Mouse (Mus musculus): ENCODE results near the gene Arhgef18. TPM values are rescaled to one million over a fixed set of nuclear protein-coding genes. Genes with fewer than 3 reads are reported as not detected.

Gene Arhgef18
- polyA plus RNA-seq, 1 experiment: 19.8 TPM

DNA sequence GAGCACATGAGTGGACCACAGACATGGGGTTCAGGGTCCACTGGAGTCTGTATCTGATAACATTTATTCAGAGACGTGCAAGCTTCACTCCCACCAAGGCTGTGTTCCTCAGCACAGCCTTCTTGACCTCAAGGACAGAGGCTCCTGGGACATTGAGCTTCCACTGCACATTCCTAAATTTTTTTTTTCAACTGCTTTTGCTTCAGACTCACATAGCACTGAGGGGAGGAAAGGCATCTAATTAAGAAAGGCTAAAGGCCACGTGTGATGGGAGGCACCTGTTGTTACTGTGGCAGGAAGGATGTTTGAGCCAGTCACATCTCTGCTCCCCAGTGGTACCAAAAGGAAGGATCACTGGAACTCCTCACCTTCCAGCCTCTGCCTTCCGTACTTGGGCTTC, 38.3 kb downstream of the Arhgef18 start:
- TF ChIP-seq CTCF (IDR thresholded peaks at IDR 0.05; ENCODE audit: borderline replicate concordance, insufficient read depth, low read length) (no peak), POLR2A (IDR thresholded peaks at IDR 0.05; ENCODE audit: low read depth, low read length) (no peak)
- H3K4me3 ChIP-seq (ENCODE audit: insufficient read depth, low read length): no peak overlapping the region
- peaks cover 18% of the 10 kb centered on the region for H3K4me1 ChIP-seq (ENCODE audit: control insufficient read depth, insufficient read depth, low read length)
- no peak overlapping the region for H3K27ac ChIP-seq (ENCODE audit: insufficient read depth, low read length)

DNA sequence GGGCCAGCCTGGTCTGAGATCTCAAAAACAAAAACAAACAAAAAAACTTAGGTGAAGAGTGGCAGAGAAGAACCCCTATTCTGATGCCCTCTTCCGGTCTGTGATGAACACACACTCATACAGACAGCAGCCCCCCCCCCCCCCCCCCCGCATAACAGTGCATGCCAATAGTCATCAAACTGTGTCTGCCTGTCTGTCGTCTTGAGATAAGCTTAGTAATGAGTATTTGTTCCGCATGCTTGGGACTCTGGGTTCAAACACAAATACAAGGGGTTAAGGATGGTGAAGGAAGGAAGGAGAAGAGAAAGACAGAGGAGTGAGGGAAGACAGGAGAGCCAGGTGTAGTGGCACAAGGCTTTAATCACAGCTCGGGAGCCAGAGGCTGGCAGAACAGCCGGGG, 43.7 kb downstream of the Arhgef18 start:
- no peak overlapping the region for H3K4me3 ChIP-seq (ENCODE audit: insufficient read depth, low read length)
- TF ChIP-seq CTCF (IDR thresholded peaks at IDR 0.05; ENCODE audit: borderline replicate concordance, insufficient read depth, low read length) (no peak), POLR2A (IDR thresholded peaks at IDR 0.05; ENCODE audit: low read depth, low read length) (no peak)

DNA sequence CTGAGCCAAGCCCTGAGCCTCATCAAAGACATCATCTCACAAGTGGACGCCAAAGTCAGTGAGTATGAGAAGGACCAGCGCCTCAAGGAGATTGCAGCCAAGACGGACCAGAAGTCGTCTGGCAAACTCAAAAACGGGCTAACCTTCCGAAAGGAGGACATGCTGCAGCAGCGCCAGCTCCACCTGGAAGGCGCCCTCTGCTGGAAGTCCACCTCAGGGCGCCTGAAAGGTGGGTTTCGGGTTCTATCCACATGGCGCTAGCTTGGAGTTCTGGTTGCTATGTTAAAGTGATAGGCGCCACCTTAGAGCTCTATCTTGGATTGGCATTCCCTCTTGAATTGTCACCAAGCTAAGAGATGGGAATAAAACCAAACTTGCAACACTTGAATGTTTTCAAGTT, 46.7 kb downstream of the Arhgef18 start:
- Histone ChIP-seq H3K27ac (ENCODE audit: insufficient read depth, low read length) (no peak overlapping the region), H3K4me3 (ENCODE audit: insufficient read depth, low read length) (no peak overlapping the region), H3K4me1 (ENCODE audit: control insufficient read depth, insufficient read depth, low read length) (no peaks in the 10 kb centered on the region)
- TF ChIP-seq CTCF (IDR thresholded peaks at IDR 0.05; ENCODE audit: borderline replicate concordance, insufficient read depth, low read length): no peak

More for the DNA sequence above, 43.7 kb downstream of the Arhgef18 start:
- no peak overlapping the region for H3K27ac ChIP-seq (ENCODE audit: insufficient read depth, low read length)
- H3K4me1 ChIP-seq (ENCODE audit: control insufficient read depth, insufficient read depth, low read length): no peaks in the 10 kb centered on the region

DNA sequence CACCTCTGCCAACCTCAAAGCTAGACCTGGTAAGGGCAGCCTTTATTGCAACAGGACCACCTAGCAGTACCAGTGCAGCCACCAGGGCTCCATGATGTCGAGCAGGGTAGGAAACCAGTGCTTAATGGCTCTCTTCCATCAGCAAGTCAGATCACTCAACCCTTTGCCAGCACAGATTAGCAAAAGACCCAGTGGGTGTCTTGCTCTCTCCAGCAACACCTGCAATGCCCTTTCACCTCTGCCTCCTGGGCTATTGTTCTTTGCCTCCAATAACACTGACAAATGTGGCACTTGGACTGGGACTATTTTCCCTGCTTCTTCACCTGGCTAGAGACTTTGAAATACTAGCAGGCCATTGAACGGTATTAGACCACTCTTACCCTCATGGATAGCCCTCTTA, 56.4 kb downstream of the Arhgef18 start:
- no peak for TF ChIP-seq CTCF (IDR thresholded peaks at IDR 0.05; ENCODE audit: borderline replicate concordance, insufficient read depth, low read length)
- no peak for TF ChIP-seq POLR2A (IDR thresholded peaks at IDR 0.05; ENCODE audit: low read depth, low read length)
- Histone ChIP-seq H3K4me3 (ENCODE audit: insufficient read depth, low read length) (no peak overlapping the region), H3K4me1 (ENCODE audit: control insufficient read depth, insufficient read depth, low read length) (no peaks in the 10 kb centered on the region), H3K27ac (ENCODE audit: insufficient read depth, low read length) (no peak overlapping the region)

DNA sequence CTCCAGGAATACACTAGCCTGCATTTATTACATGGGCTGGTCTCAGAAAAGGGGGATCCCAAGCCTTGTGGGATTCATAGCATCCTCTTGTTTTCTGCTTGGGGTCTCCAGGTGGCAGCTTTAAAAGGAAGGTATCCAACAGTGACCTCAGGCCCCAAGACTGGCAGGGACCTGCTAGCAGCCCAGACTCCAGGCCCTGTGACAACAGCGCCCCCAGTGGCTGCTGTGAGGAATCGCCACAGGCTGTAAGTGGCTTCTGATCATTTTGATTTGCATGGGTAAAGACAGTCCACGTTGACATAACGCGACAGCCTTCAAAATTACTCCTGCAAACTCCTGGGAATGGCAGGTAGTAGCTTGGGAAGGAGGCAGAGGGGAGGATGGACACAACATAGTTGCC, 57.9 kb downstream of the Arhgef18 start:
- TF ChIP-seq CTCF (IDR thresholded peaks at IDR 0.05; ENCODE audit: borderline replicate concordance, insufficient read depth, low read length): peak; percentile 75
- no peak for TF ChIP-seq POLR2A (IDR thresholded peaks at IDR 0.05; ENCODE audit: low read depth, low read length)
- Histone ChIP-seq H3K4me3 (ENCODE audit: insufficient read depth, low read length) (no peak overlapping the region), H3K4me1 (ENCODE audit: control insufficient read depth, insufficient read depth, low read length) (no peaks in the 10 kb centered on the region), H3K27ac (ENCODE audit: insufficient read depth, low read length) (no peak overlapping the region)

DNA sequence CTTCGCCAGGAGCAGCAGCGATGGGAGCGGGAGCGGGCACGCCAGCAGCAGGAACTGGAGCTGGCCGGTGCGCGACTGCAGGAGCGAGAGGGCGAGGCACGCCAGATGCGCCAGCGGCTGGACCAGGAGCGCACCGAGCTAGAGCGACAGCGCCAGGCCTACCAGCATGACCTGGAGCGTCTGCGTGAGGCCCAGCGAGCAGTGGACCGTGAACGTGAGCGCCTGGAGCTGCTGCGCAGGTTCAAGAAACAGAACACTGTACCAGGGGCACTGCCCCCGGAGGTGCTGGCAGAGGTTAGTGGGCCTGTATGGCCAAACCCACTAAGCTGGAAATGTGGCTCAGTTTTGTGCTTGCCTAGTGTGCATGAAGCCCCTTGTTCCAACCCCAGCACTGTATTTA, 59.2 kb downstream of the Arhgef18 start:
- Histone ChIP-seq H3K4me3 (ENCODE audit: insufficient read depth, low read length) (no peak overlapping the region), H3K27ac (ENCODE audit: insufficient read depth, low read length) (no peak overlapping the region), H3K4me1 (ENCODE audit: control insufficient read depth, insufficient read depth, low read length) (no peaks in the 10 kb centered on the region)
- TF ChIP-seq POLR2A (IDR thresholded peaks at IDR 0.05; ENCODE audit: low read depth, low read length): no peak
- TF ChIP-seq CTCF (IDR thresholded peaks at IDR 0.05; ENCODE audit: borderline replicate concordance, insufficient read depth, low read length): no peak

DNA sequence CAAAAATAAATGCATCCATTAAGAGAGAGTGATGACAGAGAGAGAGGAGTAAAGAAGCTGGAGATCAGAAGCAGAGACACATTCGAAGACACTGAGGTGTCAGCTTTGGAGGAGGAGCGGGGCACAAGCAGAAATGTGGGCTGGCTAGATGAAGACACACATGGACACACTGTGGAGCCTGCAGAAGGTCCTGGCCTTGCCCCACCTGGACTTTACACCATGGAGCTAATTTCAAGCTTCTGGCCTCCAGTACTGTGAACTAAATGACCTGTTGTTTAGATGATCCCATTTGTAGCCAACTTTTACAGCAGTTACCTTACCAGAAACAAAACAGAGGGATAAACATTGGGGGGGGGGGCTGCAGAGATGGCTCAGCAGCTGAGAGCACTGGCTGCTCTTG, 70.4 kb downstream of the Arhgef18 start:
- Histone ChIP-seq H3K4me3 (ENCODE audit: insufficient read depth, low read length) (no peak overlapping the region), H3K4me1 (ENCODE audit: control insufficient read depth, insufficient read depth, low read length) (0 out of 2 replicates have a peak, but pooled peaks cover 2% of the 10 kb centered on the region), H3K27ac (ENCODE audit: insufficient read depth, low read length) (no peak overlapping the region)
- TF ChIP-seq POLR2A (IDR thresholded peaks at IDR 0.05; ENCODE audit: low read depth, low read length) (no peak), CTCF (IDR thresholded peaks at IDR 0.05; ENCODE audit: borderline replicate concordance, insufficient read depth, low read length) (no peak)

DNA sequence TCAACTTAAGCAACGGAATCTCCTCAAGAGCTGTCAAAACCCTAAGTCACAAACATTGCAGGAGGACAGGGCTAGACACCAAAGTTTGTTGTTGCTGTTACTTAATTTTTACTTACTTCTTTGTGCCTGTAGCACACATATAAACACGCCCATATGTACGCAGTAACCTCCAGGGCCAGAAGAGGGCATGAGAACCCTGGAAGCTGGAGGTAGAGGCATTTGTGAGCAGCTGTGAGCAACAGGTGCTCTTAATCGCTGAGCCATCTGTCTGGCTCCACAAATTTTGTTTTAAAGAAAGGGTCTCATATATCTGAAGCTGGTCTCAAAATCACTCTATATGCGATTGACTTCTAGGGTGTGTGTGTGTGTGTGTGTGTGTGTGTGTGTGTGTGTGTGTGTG, 71.5 kb downstream of the Arhgef18 start:
- Histone ChIP-seq H3K4me1 (ENCODE audit: control insufficient read depth, insufficient read depth, low read length) (0 out of 2 replicates have a peak, but pooled peaks cover 2% of the 10 kb centered on the region), H3K4me3 (ENCODE audit: insufficient read depth, low read length) (no peak overlapping the region), H3K27ac (ENCODE audit: insufficient read depth, low read length) (no peak overlapping the region)
- peak; percentile 20; the same call in 1 of the 2 replicates for TF ChIP-seq CTCF (IDR thresholded peaks at IDR 0.05; ENCODE audit: borderline replicate concordance, insufficient read depth, low read length)
- TF ChIP-seq POLR2A (IDR thresholded peaks at IDR 0.05; ENCODE audit: low read depth, low read length): no peak

DNA sequence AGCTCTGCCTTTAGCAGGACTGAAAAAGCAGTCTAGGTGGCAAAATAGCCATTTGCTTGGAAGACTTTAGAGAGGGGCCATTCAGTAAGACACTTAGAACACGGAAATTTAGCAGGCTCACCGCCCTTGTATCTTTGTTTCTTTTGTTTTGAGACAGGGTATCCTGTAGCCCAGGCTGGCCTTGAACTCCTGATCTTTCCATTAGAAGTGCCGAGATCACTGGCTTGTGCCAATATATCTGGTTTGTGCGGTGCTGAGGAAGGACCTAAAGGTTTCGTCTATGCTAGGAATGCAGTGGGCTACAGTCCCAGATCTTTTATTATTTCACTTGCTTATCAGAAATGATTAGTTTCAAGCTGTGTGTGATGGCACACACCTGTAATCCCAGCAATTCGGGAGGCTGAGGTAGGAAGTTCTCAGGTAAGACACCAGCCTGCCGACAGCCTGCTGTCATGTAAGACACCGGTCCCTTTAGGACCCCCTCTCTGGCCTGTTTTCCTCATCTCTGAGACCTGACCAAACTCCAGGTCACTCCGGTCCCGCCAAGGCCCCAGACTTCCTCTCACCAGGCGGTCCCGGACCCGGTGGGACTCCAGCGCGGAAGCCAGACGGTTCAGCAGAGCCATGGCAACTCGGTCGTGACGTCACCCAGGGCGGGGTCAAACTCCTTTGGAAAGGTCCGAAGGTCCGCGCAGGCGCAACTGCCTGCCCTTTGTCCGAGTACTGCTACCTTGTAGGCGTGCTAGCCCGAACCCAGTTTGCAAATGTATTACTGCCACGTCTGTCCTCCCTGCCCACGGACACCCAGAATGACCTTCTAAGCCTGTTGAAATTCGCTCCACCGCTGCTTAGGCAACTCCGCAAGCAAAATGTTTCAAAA, 74.4 kb downstream of the Arhgef18 start, which contains the start of gene Pex11g:
Gene Pex11g (minus strand): TSS at position 675 of the 880 bp plus-strand sequence.
- Histone ChIP-seq H3K27ac (ENCODE audit: insufficient read depth, low read length) (no peak within 1 kb of the TSS), H3K4me1 (ENCODE audit: control insufficient read depth, insufficient read depth, low read length) (0 out of 2 replicates have a peak, but pooled peaks cover 2% of the 10 kb centered on the region), H3K4me3 (ENCODE audit: insufficient read depth, low read length) (peak within 1 kb of the TSS; percentile 45)
- TF ChIP-seq CTCF (IDR thresholded peaks at IDR 0.05; ENCODE audit: borderline replicate concordance, insufficient read depth, low read length): no peak
- TF ChIP-seq POLR2A (IDR thresholded peaks at IDR 0.05; ENCODE audit: low read depth, low read length): peak; percentile 95

DNA sequence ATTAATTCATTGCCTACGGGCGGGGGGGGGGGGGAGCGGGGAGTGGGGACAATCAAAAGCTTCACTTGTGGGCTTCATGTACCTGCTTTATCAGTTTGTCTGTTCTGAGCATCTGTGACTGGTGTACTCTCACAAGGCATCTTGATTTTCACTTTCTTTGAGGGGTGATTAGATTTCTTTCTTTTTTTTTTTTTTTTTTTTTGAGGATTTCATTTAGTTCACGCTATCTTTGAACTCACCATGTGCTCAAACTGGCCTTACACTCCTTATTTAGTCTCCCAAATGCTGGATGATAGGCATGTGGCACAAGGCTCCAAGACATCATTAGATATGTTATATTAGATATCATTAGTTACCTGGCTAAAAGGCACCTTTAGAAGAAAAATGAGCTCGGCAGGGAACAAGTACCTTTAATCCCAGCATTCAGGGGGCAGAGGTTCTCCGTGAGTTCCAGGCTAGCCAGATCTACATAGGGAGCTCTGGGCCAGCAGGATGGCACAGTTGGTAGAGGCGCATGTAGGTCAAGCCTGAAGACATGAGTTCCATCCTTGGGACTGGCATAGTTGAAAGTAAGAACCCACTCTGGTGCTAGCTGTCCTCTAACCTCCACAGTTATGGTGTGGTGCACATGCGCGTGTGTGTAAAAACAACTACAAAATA, 75.2 kb downstream of the Arhgef18 start:
- no peak for TF ChIP-seq POLR2A (IDR thresholded peaks at IDR 0.05; ENCODE audit: low read depth, low read length)
- TF ChIP-seq CTCF (IDR thresholded peaks at IDR 0.05; ENCODE audit: borderline replicate concordance, insufficient read depth, low read length): no peak
- no peak overlapping the region for H3K27ac ChIP-seq (ENCODE audit: insufficient read depth, low read length)
- 0 out of 2 replicates have a peak, but pooled peaks cover 2% of the 10 kb centered on the region for H3K4me1 ChIP-seq (ENCODE audit: control insufficient read depth, insufficient read depth, low read length)
- peak overlapping the region; percentile 25 for H3K4me3 ChIP-seq (ENCODE audit: insufficient read depth, low read length)

Measured in embryonic fibroblast, embryonic 13.5 days (primary cell).